Mouse (Mus musculus) CD4-positive helper T cell, adult 2 months (primary cell): ENCODE measurements around the gene Pqlc3.
"Not testable (repeated sequence)": the region's sequence is repeated elsewhere in the genome, so short reads cannot be mapped to it uniquely, and the experiment has no call there.

ENCODE experiments used
- DNase-seq: peaks from one replicate; pipeline ENCODE4 v3.0.0-alpha.2; 2012; ENCODE audit warnings: low read depth, missing footprints, low spot score

The Pqlc3 gene

DNA sequence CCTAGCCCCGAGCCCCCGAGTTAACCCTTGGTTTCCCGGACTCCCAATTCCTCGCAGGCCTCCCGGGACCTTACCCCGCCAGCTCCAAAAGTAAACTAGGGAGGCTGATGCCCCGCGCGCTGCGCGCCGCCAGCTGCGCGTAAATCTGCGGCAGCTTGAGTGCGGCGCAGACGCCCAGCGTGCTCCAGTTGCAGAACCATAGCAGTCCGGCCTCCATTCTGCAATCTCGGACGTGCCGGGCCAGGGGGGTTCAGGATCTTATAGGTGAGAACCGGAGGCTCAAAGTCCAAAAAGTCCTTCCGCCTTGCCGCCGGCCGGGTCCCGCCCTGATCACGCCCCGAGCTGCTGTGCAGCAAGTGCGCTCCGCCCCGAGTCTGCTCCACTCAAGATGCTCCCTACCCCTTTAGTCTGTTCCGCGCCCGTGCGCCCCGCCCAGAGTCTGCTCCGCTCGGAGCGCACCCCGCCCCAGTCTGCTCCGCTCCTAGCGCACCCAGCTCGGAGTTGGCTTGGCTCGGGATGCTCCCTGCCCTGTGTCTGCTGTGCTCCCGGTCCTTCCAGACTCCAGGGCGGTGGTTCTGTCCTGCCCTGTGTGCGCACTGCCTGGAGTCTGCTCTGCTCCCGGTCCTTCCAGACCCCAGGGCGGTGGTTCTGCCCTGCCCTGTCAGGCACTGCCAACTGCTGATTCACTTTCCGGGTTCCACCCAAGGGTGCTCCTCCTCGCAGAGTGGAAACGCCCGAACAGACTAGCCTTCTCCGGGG lies at the start of gene Pqlc3:
Gene Pqlc3, minus strand, starts transcription at position 670 of the 759 bp plus-strand sequence.
- peak; percentile 93 for DNase-seq

DNA sequence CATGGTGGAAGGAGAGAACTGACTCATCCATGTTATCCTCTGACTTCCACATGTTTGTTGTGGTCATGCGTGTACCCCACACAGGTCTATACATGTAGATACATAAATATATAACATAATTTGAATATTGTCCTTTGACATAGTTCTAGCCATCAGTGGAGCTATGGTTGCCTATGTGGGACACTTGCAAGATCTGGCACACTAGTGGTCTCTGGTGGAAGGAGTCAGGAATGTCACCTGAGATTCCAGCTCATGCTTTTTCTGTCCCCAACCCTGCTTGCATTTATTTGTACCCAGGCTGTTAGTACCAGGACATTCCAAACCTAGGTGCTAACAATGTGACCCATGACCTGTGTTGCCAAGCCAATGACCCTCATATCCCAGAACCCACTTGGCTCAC lies 49.6 kb upstream of the Pqlc3 start:
- DNase-seq: no peak

DNA sequence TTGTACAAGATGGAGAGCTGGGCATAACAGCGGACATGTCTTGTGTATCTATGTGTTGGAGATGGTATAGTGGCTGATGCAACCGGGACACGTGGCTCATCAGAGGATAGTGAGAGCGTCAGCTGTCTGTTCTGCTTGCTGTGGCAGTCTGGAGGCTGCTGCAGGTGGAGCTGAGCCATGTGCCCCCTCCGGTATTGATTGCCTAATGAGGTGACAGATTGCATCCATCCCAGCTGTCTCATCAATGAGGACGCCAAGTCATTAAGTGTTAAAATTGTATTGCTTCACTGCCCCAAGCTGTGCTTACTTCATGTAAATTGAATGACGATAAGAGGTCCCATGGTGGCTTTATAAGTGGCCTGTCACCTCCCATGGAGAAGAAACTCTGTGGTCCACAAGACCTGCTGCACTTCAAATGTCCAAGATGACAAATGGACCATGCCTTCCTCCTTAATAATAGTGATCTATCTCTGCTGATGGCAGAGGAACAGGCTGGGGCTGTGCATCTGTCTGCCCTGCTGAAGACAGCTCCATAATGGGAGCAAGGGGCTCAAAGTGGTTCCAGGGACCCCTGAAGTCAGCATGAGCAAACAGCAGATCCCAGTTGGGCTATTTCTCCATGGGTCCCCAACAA lies 48.9 kb upstream of the Pqlc3 start:
- DNase-seq: no peak

DNA sequence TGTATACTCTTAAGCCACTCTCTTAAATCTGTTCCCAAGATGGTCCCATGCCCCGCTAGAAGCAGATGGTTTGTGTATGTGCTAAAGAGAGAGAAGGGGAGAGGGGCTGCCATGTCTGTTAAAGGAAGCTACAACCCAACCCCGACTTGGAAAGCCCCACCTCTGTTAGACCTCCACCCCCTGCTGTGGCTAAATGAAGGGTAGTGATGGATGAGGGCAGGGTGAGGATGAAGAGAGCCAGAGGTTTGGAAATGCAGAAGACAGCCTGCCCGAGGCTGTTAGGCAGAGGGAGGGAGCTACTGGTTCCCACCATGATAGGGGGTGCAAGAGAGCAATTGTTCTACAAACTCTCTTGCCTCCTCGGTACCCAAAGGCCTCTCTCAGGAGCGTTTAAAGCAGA lies 43.1 kb upstream of the Pqlc3 start:
- DNase-seq: no peak

DNA sequence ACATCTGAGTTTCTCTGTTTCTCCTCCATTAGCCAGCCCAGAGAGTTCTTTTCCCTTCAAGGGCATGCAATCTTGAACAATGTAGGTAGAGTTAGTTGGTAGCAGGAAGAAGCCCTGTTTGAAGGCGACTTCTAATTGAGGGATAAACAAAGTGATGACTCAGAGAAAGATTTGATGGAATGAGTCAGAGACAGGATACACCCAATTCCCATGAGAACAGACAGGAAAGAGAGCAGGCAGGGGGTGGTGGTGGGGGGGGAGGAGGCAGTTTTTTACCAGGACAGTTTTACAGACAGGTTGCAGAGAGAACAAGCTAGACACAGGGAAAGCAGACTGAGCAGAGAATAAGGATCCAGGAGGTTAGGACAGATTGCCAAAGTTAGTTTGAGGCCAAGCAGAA lies 40.4 kb upstream of the Pqlc3 start:
- no peak for DNase-seq

DNA sequence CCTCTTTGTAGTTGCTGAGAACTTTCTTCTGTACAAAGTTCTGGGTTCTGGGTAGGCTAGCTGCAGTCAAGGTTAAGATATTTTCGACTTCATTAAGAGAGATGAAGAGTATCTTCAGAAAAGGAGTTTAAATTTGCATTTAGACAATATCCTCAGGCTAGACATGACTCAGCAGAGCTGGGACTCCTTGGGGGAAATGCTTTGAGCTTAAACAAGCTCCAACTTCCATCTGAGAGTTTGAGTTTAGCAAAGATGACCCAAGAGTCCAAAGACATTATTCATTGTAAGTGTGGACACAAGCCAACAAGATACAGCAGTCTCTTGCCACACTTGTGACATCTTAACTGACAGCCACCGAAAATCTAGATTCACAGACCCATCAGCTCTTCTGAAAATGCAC lies 39.2 kb upstream of the Pqlc3 start:
- DNase-seq: no peak

DNA sequence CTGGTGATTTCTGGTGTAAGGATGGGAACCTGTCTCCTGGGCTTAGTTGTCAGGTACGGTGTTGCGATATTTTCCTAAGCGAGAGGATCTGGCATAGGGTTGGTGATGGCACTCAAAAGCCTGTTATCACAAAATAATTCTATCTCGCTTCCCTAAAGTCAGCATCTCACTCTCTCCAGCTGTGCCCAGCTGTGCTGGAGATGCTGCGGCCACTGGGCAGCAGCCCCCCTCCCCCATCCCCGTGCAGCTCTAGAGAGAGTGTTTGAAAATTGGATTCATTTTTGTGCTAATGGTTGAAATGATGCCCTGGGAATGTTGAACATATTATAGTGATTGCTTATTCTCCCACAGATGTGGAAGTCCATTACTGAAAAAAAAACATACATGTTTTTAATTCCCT lies 38.0 kb upstream of the Pqlc3 start:
- no peak for DNase-seq

DNA sequence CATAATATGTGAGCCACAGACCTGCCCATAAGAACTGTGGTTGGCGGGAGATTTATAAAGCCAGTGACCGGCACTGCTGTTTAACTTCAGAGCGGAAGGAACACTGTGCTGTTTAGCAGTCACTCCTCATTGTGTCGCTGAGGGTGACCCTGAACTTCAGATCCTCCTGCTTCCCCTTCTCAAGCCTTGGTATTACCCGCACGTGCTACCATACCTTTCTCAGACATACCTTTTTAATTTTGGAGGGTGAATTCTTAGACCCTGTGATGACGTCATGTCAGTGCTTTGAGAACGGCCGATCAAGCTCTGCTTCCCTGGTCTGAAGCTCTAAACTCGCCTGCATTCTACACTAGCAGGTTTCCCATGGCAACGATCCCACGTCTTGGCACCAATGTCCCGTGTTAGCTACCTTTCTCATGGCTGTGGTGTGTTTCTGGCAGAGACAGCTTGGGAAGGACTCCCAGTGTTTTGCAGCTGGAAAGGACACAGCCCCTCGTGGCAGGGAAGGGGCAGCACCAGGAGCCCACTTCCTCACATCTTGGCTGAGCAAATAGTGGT lies 36.9 kb upstream of the Pqlc3 start:
- DNase-seq: no peak

DNA sequence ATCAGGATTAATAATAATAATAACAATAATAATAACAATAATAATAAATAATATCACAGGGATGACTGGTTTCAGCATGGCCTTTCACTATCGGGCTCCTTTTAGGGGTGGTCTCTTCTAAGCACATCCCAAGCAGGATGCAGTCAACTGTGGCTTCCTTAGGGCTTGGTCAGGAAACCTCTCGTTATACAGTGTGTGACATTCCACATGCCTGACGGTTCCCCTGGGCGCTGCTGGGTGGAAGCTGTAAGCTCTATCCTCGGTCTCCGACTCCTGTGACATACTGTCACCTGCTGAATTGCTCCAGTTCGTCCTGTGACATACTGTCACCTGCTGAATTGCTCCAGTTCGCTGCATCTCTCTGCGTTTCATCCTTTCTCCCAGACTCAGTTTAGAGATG lies 36.3 kb upstream of the Pqlc3 start:
- no peak for DNase-seq

DNA sequence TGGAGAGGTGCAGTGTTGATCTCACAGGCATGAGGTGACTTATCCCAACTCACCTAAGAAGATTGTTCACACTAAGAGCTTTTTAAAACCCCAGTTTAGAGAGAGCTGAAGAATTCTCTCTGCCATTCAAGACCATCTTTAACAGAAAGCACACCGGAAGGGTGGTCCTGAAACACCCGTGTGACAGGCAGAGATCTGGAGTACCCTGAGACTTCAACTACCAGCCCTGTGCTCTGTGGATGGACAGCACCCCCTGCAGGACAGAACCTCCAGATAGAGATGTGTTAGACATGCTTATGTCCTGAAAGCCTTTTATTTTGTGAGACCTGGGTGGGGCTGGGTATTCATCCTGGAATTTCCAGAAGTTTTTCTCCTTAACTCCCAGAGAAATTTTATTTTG lies 34.9 kb upstream of the Pqlc3 start:
- peak; percentile 54 for DNase-seq

DNA sequence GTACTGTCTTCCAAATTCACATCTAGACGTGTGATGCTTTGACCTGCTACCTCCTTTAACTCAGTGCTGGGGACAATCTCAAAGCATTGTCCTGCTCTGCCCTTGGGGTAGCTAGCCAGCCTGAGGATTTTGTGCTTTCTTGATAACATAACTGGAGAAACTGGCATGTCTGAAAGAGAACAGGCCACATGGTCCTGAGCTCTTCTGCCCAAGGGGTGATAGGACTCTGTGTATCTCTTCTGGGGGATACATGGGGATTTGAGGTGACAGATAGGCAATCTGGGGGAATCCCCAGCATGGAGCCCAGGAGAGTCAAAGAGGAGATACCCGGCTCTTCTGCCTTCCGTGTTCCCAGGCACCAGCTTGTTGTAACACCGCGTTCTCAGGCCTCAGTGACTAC lies 34.5 kb upstream of the Pqlc3 start:
- DNase-seq: no peak

DNA sequence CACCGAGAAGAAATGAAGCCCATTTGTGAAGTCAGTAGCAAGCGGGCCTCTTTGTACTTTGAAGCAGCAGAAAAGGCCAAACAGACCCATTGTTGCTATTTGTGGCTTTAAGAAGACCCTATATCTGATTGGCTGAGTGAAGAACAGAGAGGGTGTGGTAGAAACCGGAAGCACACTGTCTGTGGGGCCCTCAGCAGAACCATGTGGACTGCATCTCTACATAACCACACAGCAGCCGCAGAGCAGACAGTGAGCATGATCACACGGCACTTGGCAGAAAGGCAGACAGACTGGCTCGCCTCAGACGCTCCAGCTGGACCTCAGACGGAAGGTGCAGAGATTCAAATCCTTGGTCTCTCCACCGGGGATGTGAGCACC lies 33.2 kb upstream of the Pqlc3 start:
- peak; percentile 68 for DNase-seq

DNA sequence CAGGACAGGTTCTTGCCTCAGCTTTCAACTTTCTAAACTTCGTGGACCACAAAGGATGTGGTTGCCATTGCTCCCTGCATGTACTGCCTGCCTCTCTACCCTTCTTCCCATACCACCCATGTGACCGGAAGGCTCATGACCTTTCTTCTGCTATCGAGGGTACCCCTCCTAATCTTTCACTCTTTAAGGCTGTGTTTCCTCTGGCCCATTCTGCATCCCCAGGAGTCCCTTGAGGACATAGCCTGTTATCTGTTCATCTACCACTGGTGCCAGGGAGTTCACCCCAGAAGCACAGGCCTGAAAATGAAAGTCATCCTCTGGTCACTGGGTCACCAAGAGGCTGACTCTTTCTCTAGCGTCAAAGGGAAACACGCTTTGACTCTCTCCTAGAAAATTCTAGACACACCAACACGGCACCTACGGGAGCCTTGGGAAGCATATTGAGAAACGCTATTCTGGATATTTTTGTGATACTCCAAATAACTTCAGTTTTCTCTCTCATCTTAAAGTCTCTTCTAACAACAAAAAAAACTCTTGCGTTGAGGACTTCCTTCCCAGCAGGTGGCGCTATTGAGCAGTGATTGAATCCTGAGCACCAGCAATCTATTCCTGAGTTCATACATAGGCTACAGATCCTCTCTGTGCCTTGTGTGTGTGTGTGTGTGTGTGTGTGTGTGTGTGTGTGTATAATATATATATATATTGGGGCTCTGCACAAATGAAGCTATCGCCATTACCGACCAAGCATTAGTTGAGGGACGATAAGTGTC lies 32.7 kb upstream of the Pqlc3 start:
- peak; percentile 79 for DNase-seq

DNA sequence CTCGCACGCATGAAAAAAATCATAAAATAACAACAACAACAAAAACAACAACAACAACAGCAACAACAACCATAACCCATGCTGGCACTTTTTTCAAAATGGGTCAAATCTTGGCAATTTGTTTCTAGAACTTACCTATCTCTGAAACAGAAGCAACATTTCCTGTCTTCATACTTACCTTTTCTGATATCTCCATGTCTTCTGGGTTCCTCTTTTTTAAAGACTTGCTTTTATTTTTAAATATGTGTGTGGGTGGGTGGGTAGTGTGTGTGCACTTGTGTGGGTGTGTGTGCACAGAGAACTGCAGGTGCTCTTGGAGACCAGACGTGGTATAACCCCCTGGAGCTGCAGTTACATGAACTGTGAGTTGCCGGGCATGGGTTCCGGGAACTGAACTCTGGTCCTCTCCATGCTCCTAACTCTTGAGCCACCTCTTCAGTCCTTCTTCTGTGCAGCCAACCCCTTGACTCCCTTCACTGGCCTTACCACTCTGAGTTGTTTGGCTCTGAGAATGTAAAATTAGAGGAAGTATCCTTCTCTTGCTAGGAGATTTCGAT lies 24.4 kb upstream of the Pqlc3 start:
- no peak for DNase-seq

DNA sequence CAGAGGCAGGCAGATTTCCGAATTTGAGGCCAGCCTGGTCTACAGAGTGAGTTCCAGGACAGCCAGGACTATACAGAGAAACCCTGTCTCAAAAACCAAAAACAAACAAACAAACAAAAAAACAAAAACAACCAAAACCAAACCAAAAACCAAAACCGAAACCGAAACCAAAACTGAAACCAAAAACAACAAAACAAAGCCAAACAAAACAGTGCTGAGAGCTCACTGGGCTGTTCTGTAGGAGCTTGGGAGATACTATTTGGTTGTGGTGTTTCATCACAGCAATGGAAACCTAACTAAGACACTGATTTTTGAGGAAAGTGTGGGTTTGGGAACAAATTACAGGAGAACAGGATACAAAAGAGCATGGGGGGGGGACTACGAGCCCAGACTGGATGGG lies 21.9 kb upstream of the Pqlc3 start:
- peak; percentile 25 for DNase-seq

DNA sequence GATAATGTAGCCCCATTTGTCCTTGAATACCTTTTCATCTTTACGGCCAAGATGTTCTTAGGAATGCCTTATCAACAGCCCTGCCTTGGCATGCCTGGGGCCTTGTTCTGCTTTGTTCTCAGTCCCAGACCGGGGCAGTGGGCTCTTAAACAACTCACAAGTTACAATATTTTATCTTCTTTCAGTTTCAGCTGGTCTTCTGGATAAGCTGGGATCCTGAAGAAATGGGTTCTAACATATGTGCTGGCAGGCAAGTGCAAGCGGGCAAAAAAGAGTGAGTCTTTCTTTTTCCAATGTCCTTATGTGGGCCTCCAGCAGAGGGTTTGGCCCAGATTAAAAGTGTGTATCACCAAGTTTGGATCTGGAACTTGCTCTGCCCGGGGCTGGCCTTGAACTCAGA lies 20.9 kb upstream of the Pqlc3 start:
- DNase-seq: not testable (repeated sequence)

DNA sequence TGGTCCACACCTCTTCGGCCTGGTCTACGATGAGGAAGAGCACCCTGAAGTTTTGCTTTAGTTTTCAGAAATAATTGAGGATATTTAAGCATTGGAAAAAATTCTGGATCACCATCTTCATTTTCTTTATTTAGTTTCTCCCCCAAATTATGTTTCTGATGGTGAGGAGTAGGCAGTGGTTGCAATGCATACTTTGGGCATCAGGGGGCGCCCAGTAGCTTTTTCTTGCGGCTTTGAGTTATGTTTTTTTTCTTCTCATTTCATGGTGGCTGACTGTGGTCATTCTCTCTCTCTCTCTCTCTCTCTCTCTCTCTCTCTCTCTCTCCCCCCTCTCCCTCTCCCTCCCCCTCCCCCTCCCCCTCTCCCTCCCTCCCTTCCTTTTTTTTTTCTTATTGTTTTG lies 18.3 kb upstream of the Pqlc3 start:
- DNase-seq: peak; percentile 61

DNA sequence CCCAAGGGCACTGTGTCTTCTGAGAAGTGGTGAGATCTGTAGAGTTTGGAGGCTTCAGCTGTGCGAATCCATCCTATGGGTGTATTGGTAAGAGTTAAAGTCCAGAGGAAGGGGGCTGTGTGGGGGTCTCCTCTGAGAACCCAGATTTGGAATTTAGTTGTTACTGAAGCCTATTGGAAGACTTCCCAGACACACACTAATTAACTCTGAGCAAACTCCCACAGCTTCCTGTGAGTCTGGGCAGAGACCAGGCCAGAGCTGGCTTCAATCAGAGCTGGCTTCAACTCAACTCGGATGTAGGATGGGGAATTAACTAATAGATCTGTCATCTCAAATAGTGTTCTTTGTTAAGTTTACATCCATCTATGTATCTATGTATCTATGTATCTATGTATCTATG lies 15.5 kb upstream of the Pqlc3 start:
- no peak for DNase-seq

DNA sequence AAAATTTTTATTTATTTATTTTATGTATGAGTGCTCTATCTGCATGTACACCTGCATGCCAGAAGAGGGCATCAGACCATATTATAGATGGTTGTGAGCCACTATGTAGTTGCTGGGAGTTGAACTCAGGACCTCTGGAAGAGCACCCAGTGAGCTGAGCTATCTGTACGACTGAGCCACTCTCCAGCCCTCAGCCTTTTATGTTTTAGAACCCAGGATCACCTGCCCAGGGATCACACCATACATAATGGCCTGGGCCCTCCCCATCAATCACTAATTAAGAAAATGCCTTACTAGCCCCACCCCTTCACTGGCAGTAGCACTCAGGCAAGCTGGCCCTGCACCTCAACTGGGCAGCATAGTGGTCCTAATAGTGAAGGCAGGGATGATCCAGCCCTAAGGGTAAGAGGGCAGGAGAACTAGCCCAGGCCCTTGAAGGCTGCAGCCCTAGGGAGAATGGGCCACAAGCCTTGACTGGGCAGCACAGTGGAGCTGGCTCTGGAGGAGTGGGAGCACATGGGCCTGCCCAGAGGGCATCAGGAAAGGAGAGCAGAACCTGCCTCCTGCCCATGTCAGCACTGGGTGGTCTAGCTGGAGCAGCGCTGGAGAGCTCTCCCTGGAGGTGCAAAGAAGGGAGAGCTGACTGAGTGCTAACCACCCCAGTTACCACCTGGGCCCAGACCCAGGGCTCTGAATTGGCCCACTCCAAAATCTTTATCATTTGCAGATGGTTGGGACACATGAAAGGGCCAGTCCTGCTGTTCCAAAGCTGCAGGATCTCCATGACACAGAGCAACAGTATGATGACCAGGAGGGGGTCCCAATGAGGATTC lies 12.1 kb upstream of the Pqlc3 start:
- no peak for DNase-seq

DNA sequence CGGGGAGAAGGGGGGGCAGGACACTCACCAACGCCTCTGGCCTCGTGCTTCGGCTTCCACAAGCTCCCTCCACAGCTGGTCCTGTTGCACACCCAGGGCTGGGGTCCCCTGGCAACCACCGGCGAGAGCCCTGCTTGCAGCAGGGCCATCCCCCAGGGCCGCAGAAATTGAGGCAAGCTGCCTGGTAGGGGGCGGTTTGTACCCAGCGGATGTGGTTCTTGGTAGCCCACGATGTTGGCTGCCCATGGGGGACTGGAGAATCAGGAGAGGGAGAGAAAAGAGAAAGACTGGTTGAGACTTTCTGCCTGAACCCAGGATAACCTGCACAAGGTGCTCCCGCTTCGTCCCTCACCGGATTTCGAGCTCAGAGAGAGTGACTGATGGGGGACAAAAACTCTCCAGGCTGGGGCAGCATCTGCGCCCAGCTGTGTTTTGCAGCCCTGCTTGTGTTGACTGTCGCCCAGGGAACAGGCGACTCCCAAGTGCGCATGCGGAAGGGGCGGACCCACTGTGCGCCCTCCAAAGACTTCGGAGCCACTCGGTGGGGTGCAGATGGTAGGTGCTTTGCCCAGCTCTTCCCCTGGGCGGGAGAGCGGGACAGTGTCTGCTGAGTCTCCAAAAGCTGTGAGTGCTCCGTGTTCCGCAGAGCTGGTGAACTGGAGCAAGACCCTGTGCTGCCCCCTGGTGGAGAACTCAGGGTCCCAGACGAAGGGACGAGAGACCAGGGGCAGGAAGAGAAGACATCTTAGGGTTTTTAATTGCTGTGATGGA lies 11.1 kb upstream of the Pqlc3 start, which contains the start of gene 2410004P03Rik:
Gene 2410004P03Rik, minus strand, starts transcription at position 628 of the 771 bp plus-strand sequence.
- DNase-seq: peak; percentile 83
